Mouse (Mus musculus) midbrain, postnatal 0 days (tissue): ENCODE measurements at regions not wholly inside any gene's neighbourhood (a gene's known extent, or its start where the extent isn't known, plus 50 kb on each side); places are given as distances from the start of the nearest gene placed in this dataset.

Experiments used
- ATAC-seq: fragments of 200-750 bp; cut with Nextera tagmentation; 2 replicates; pipeline ENCODE4 v1.8.0; 2017; ENCODE audit warnings: moderate number of reproducible peaks, mild to moderate bottlenecking, moderate TSS enrichment, moderate library complexity; ENCODE audit not compliant: low FRiP score
- DNase-seq: peaks from one replicate; pipeline ENCODE4 v3.0.0-alpha.2; 2015; ENCODE audit warnings: low spot score
- H3K27ac ChIP-seq: fragments of 300-500 bp; sonication (generic); 2 replicates; pipeline ENCODE4 v1.5.1; 2014; ENCODE audit warnings: low read depth, mild to moderate bottlenecking, low read length, mixed read lengths
- H3K27me3 ChIP-seq: fragments of 300-500 bp; sonication (generic); 2 replicates; pipeline ENCODE4 v1.6.1; 2014; ENCODE audit warnings: low read length, control low read depth, mixed read lengths; ENCODE audit not compliant: insufficient read depth
- H3K36me3 ChIP-seq: fragments of 300-500 bp; sonication (generic); 2 replicates; pipeline ENCODE4 v1.6.1; 2014; ENCODE audit warnings: low read length, control low read depth, mixed read lengths; ENCODE audit not compliant: insufficient read depth
- H3K4me1 ChIP-seq: fragments of 300-500 bp; sonication (generic); 2 replicates; pipeline ENCODE4 v1.6.1; 2014; ENCODE audit warnings: mild to moderate bottlenecking, control low read depth, antibody characterized with exemption, low read length, mixed read lengths; ENCODE audit not compliant: insufficient read depth
- H3K4me2 ChIP-seq: fragments of 300-500 bp; sonication (generic); 2 replicates; pipeline ENCODE4 v1.6.1; 2014; ENCODE audit warnings: low read depth, mild to moderate bottlenecking, low read length, mixed read lengths; ENCODE audit not compliant: poor library complexity, severe bottlenecking
- H3K4me3 ChIP-seq: fragments of 300-500 bp; sonication (generic); 2 replicates; pipeline ENCODE4 v1.5.1; 2014; ENCODE audit warnings: low read depth, mild to moderate bottlenecking, low read length, moderate library complexity
- H3K9ac ChIP-seq: fragments of 300-500 bp; sonication (generic); replicated peaks from 2 replicates; pipeline ENCODE4 v1.6.1; 2014; ENCODE audit warnings: mild to moderate bottlenecking, low read length, moderate library complexity, mixed read lengths; ENCODE audit not compliant: poor library complexity, severe bottlenecking
- H3K9me3 ChIP-seq: fragments of 300-500 bp; sonication (generic); 2 replicates; pipeline ENCODE4 v1.6.1; 2016; ENCODE audit warnings: low read length, control low read depth
- CTCF ChIP-seq: IDR thresholded peaks from 2 replicates; pipeline ENCODE4 v1.5.1; 2016; ENCODE audit warnings: antibody characterized with exemption, mild to moderate bottlenecking
- WGBS: fragments of 180-500 bp; shearing (Covaris S2); extraction: QIAGEN DNeasy Blood & Tissue Kit; methylation state at CpG from one replicate; pipeline ENCODE4 v1.1.7; 2014; 5-methylcytosine and 5-hydroxymethylcytosine counted together

DNA sequence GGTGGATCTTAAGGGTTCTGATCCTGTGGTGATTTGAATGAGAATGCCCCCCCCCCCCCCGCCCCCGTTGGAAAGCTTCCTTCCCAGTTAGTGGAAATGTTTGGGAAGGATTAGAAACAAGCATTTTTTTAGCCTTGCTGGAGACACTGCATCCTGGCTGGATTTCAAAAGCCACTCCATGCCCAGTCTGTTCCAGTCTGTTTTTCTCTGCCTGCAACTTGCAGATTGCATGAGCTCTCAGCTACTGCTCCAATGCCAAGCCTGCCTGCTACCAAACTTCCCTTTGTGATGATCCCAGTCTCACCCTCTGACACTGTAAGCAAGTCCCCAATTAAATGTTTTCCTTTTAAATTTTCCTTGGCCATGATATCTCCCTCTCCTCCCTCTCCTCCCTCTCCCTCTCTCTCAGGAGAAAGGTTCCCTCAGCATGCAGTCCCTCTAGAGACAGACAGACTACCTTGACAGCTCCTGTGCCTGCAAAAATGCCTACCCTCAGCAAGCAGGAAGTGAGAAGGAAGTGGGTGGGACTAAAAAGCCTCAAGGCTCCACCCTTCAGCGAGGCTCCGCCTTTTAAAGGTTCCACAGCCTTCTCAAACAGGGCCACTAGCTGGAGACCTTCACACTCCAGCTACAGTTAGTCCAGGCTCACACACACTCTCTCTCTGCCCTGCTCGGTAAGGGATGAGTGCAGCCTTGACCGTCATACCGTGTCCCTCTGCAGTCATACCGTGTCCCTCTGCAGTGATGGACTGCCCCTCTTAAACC is 204.8 kb downstream of the Prex1 start:
- TF ChIP-seq CTCF = no peak
- DNase-seq (no peak), ATAC-seq (no peak)
- Histone ChIP-seq H3K27me3 (no peaks in the 10 kb centered on the region), H3K9me3 (no peaks in the 10 kb centered on the region), H3K36me3 (no peaks in the 10 kb centered on the region), H3K4me2 (no peak overlapping the region), H3K4me1 (no peaks in the 10 kb centered on the region), H3K4me3 (no peak overlapping the region), H3K9ac (no peak overlapping the region; the same call in 1 of the 2 replicates), H3K27ac (no peak overlapping the region)
- 77% methylated on average over 8 of the region's 8 CpGs for WGBS

DNA sequence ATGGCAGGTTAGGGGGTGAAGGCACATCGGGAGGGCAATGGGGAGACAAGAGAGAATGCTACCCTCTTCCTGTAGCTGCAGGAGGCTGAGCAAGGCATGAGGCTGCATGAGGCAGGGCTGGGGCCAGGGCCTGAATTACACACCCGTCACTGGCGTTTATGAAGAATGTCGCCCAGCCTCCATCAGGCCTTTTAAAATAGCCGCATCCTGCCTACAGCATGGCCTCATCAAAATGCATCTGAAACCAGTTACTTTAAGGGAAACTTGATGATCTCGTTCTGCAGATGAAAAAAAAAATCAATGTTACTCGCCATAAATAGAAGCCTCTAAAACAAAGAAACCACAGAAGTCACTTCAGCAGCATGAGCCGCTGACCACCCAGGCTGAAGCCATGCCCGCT is 208.3 kb downstream of the Prex1 start:
- Histone ChIP-seq H3K4me3 (no peak overlapping the region), H3K4me1 (no peaks in the 10 kb centered on the region), H3K9me3 (no peaks in the 10 kb centered on the region), H3K27ac (no peak overlapping the region), H3K36me3 (no peaks in the 10 kb centered on the region), H3K27me3 (no peaks in the 10 kb centered on the region), H3K4me2 (no peak overlapping the region), H3K9ac (no peak overlapping the region)
- ATAC-seq (no peak), DNase-seq (no peak)
- TF ChIP-seq CTCF = no peak
- WGBS = 60% methylated on average over 9 of the region's 9 CpGs

DNA sequence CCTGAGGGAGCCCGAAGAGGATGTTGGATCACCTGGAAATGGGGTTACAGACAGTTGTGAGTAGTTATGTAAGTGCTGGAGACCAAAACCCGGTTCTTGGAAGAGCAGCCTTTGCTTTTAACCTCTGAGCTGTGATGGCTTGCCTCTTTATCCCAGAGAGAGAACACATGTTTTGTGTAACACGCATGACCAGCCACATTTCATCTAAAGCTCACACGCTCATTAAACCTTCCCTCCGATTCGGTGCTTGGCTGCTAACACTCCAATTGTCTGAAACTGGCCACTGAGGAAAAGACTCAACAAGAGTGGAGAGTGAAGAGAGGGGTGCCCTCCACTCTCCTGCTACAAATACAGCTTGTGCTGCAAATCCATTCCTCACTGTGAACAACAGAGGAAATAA is 210.0 kb downstream of the Prex1 start:
- WGBS = 37% methylated on average over 6 of the region's 6 CpGs
- TF ChIP-seq CTCF = no peak
- no peak overlapping the region for H3K4me2 ChIP-seq
- no peaks in the 10 kb centered on the region for H3K27me3 ChIP-seq
- ATAC-seq = no peak
- H3K9me3 ChIP-seq = no peaks in the 10 kb centered on the region
- no peaks in the 10 kb centered on the region for H3K36me3 ChIP-seq
- DNase-seq = no peak
- H3K4me3 ChIP-seq = no peak overlapping the region
- H3K27ac ChIP-seq = no peak overlapping the region
- H3K9ac ChIP-seq = no peak overlapping the region
- H3K4me1 ChIP-seq = no peaks in the 10 kb centered on the region

DNA sequence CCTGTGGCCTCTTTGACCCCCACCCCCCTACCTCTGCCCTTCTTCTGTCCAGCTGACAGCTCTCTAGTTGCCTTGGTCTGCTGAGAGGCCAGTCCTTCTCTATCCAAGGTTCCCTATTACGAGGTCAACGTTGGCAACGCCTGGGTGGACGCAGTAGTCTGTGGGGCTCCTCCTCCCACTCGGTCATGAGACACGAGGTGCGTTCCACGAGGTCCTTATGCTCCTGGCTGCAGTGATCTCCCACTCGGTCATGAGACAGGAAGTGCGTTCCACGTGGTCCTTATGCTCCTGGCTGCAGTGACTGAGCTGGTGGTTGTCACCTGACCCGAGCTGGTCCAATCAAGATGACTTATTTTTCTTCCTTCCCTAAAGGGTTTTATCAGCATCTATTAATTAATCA is 220.7 kb downstream of the Prex1 start:
- no peak for TF ChIP-seq CTCF
- 90% methylated on average over 12 of the region's 12 CpGs for WGBS
- no peak overlapping the region for H3K9ac ChIP-seq
- DNase-seq (no peak), ATAC-seq (no peak)
- H3K27ac ChIP-seq = no peak overlapping the region
- no peaks in the 10 kb centered on the region for H3K27me3 ChIP-seq
- no peak overlapping the region for H3K4me2 ChIP-seq
- H3K9me3 ChIP-seq = no peaks in the 10 kb centered on the region
- 0 out of 2 replicates have a peak, but pooled peaks cover 4% of the 10 kb centered on the region for H3K4me1 ChIP-seq
- H3K4me3 ChIP-seq = no peak overlapping the region
- H3K36me3 ChIP-seq = no peaks in the 10 kb centered on the region

DNA sequence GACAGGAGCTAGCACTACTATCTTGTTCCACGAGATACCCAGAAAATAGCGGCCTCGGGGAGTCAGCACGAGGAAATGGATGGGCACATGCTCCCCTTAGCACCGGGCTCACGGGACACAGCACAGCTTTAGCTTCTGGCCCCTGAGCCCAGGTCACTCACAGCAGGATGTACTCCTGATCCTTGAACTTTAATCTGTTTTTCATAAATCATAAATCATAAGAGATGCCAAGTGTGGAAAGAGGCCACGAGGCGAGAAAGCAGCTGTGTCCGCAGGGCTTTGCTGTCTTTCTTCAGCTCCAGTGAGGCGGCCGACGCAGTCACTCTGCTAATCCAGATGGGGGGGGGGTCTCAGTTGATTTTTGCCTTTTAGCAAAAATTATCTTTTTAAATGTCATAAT is 221.2 kb downstream of the Prex1 start:
- TF ChIP-seq CTCF = no peak
- Histone ChIP-seq H3K4me1 (peaks cover 8% of the 10 kb centered on the region; the same call in 1 of the 2 replicates), H3K4me3 (no peak overlapping the region), H3K27me3 (no peaks in the 10 kb centered on the region), H3K9ac (no peak overlapping the region), H3K36me3 (no peaks in the 10 kb centered on the region), H3K4me2 (no peak overlapping the region), H3K9me3 (no peaks in the 10 kb centered on the region), H3K27ac (no peak overlapping the region)
- 56% methylated on average over 12 of the region's 12 CpGs for WGBS
- DNase-seq (no peak), ATAC-seq (no peak)

DNA sequence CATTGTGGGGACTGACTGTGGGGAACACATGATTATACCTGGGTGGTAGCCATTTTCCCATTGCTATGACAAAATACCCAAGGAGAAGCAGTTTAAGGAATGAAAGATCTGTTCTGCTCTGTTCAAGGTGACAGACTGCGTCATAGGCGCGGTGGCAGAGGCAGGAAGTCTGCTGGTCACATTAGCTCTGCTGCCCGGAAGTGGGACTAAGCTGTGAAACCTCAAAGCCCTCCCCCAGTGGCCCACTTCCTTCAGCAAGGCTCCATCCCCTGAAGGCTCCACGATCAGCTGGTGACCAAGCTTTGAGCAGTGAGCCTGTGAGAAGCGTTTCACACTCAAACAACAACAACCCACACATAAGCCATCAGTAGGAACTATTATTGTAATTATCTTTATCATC is 221.8 kb downstream of the Prex1 start:
- H3K36me3 ChIP-seq = no peaks in the 10 kb centered on the region
- DNase-seq (no peak), ATAC-seq (no peak)
- H3K27me3 ChIP-seq = no peaks in the 10 kb centered on the region
- H3K9ac ChIP-seq = no peak overlapping the region
- no peak overlapping the region for H3K4me2 ChIP-seq
- no peak overlapping the region for H3K27ac ChIP-seq
- WGBS = 87% methylated on average over 6 of the region's 6 CpGs
- no peak overlapping the region for H3K4me3 ChIP-seq
- TF ChIP-seq CTCF = no peak
- H3K9me3 ChIP-seq = no peaks in the 10 kb centered on the region
- peaks cover 13% of the 10 kb centered on the region; the same call in 1 of the 2 replicates for H3K4me1 ChIP-seq
